Mouse (Mus musculus) stomach, embryonic 14.5 days (tissue): Measurements from ENCODE around the gene Olfr1383. TPM values are rescaled to one million over a fixed set of nuclear protein-coding genes. Genes with fewer than 3 reads are reported as not detected.
"Not testable (repeated sequence)": the region's sequence is repeated elsewhere in the genome, so short reads cannot be mapped to it uniquely, and the experiment has no call there.

Source experiments
- ATAC-seq: fragments of 200-750 bp; cut with Nextera tagmentation; 2 replicates; pipeline ENCODE4 v1.8.0; 2017; ENCODE audit warnings: low read depth, moderate TSS enrichment; ENCODE audit not compliant: insufficient number of reproducible peaks, insufficient read depth, low FRiP score
- H3K27ac ChIP-seq: fragments of 300-500 bp; sonication (generic); 2 replicates; pipeline ENCODE4 v1.5.1; 2014; ENCODE audit warnings: mild to moderate bottlenecking, low read length, moderate library complexity, mixed read lengths
- H3K27me3 ChIP-seq: fragments of 300-500 bp; sonication (generic); 2 replicates; pipeline ENCODE4 v1.6.1; 2014; ENCODE audit warnings: low read length, control low read depth, mixed read lengths; ENCODE audit not compliant: control insufficient read depth, insufficient read depth
- H3K36me3 ChIP-seq: fragments of 300-500 bp; sonication (generic); 2 replicates; pipeline ENCODE4 v1.6.1; 2014; ENCODE audit warnings: mild to moderate bottlenecking, control low read depth, low read length, moderate library complexity, mixed read lengths; ENCODE audit not compliant: control insufficient read depth, insufficient read depth
- H3K4me1 ChIP-seq: fragments of 300-500 bp; sonication (generic); 2 replicates; pipeline ENCODE4 v1.6.1; 2014; ENCODE audit warnings: low read length, control low read depth, mixed read lengths; ENCODE audit not compliant: control insufficient read depth, insufficient read depth
- H3K4me2 ChIP-seq: fragments of 300-500 bp; sonication (generic); replicated peaks from 2 replicates; pipeline ENCODE4 v1.6.1; 2014; ENCODE audit warnings: low read depth, low read length, control low read depth
- H3K4me3 ChIP-seq: fragments of 300-500 bp; sonication (generic); 2 replicates; pipeline ENCODE4 v1.5.1; 2014; ENCODE audit warnings: low read depth, low read length, control low read depth
- H3K9ac ChIP-seq: fragments of 300-500 bp; sonication (generic); replicated peaks from 2 replicates; pipeline ENCODE4 v1.6.1; 2014; ENCODE audit warnings: low read depth, mild to moderate bottlenecking, control low read depth, low read length, moderate library complexity, mixed read lengths
- H3K9me3 ChIP-seq: fragments of 300-500 bp; sonication (generic); 2 replicates; pipeline ENCODE4 v1.6.1; 2016; ENCODE audit warnings: low read depth, low read length, control low read depth; ENCODE audit not compliant: control insufficient read depth
- WGBS: fragments of 180-500 bp; shearing (Covaris S2); extraction: QIAGEN DNeasy Blood & Tissue Kit; methylation state at CpG from one replicate; pipeline ENCODE4 v1.1.7; 2014; 5-methylcytosine and 5-hydroxymethylcytosine counted together
- polyA plus RNA-seq: library from polyadenylated mRNA; unstranded; fragments of >200 nt; fragmentation: Nextera tagmentation; extraction: Ambion mirVana; gene quantifications from 2 replicates; pipeline ENCODE4 v1.2.1, GENCODE M21; 2014

Gene Olfr1383
- polyA plus RNA-seq, result not detected in 2 replicates

- no peak for ATAC-seq
- Histone ChIP-seq H3K27ac (no peak within 1 kb of the TSS), H3K4me1 (no peaks in the 10 kb centered on the region), H3K9ac (no peak within 1 kb of the TSS), H3K4me2 (no peak within 1 kb of the TSS), H3K4me3 (no peak within 1 kb of the TSS), H3K27me3 (no peaks in the 10 kb centered on the region), H3K36me3 (no peaks in the 10 kb centered on the region), H3K9me3 (no peaks in the 10 kb centered on the region)
Observed at GRCm38 (mm10) chr11:49519348-49519747, at the start of gene Olfr1383. Gene Olfr1383, plus strand, starts transcription at chr11:49519648.

DNA sequence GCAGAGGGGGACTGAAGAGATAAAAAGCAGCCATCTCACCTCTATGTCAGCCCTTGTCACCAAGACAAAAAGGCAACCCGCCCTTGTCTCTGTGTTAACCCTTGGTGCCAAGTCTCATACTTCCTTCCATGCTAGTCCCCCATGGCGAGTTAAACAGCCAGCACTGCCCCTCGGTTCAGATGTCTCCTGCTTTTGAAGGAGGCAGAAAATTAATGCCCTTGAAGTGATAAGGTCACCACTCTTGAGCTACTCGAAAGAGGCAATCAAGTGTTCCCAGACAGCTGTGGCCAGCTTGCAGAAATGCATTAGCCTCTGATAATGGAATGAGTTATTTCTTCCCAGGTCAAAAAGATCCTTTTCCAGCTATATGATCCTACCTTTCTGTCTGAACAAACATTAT lies 33.5 kb upstream of the Olfr1383 start:
- Histone ChIP-seq H3K27ac (no peak overlapping the region), H3K36me3 (no peaks in the 10 kb centered on the region), H3K9me3 (no peaks in the 10 kb centered on the region), H3K4me1 (no peaks in the 10 kb centered on the region), H3K4me2 (no peak overlapping the region), H3K27me3 (no peaks in the 10 kb centered on the region), H3K4me3 (no peak overlapping the region), H3K9ac (no peak overlapping the region)
- 26% methylated on average over 4 of the region's 4 CpGs for WGBS
- ATAC-seq, result no peak

DNA sequence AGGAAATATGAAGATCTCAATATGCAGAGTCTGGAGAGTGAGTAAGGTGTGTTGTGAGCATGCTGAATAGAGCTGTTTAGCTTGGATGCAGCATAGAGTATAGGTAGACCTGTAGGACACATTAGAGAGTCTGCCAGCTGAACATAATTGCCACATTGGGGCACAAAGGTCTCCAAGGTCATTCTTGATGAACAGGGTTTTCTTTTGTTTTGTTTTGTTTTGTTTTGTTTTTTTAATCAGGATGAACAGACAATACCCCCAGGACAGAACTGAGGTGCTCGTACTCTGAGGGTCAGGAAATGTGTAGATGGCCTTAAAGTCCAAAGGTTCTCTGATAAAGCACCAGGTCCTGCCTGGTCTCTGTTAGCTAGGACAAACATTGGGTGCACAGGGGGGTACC lies 30.7 kb upstream of the Olfr1383 start, which contains the start of gene Olfr1385:
TSS of gene Olfr1385 (plus strand) at position 301 of the 400 bp plus-strand sequence.
- WGBS, result 78% methylated on average over 1 of the region's 1 CpGs
- not testable (repeated sequence) for H3K9me3 ChIP-seq, ATAC-seq, H3K4me1 ChIP-seq, H3K27me3 ChIP-seq, H3K36me3 ChIP-seq, H3K27ac ChIP-seq, H3K4me2 ChIP-seq, H3K9ac ChIP-seq, H3K4me3 ChIP-seq

- Histone ChIP-seq H3K27ac (no peak overlapping the region), H3K4me1 (no peaks in the 10 kb centered on the region), H3K9ac (no peak overlapping the region), H3K4me3 (no peak overlapping the region), H3K9me3 (no peaks in the 10 kb centered on the region), H3K36me3 (no peaks in the 10 kb centered on the region), H3K4me2 (no peak overlapping the region), H3K27me3 (no peaks in the 10 kb centered on the region)
- ATAC-seq, result no peak
- 70% methylated on average over 5 of the region's 5 CpGs for WGBS
Observed at GRCm38 (mm10) chr11:49518086-49518485, 1.4 kb upstream of the Olfr1383 start.

DNA sequence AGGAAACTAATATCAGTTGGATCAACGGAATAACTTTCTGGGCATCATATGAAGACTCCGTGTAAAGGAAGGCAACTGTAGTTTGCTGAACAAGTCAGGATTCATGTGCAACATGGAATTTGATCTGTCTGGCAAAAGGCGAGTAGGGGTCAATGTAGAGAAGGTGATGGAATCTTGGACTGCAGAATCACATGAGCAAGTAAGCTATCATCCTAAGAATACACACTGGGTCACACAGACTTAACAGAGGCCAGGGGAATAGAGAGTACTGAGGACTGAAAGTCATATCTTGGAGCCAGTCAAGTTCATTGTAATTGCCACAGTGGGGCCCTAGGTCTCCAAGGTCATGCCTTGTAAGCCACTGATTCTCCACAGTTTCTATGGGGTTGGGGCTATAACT lies 8.5 kb downstream of the Olfr1383 start, which contains the start of gene Olfr1382:
TSS of gene Olfr1382 (plus strand) at position 301 of the 400 bp plus-strand sequence.
- Histone ChIP-seq H3K27ac (no peak within 1 kb of the TSS), H3K27me3 (no peaks in the 10 kb centered on the region), H3K4me3 (no peak within 1 kb of the TSS), H3K9me3 (no peaks in the 10 kb centered on the region), H3K36me3 (no peaks in the 10 kb centered on the region), H3K4me2 (no peak within 1 kb of the TSS), H3K9ac (no peak within 1 kb of the TSS), H3K4me1 (no peaks in the 10 kb centered on the region)
- 85% methylated on average over 3 of the region's 3 CpGs for WGBS
- ATAC-seq, result no peak

DNA sequence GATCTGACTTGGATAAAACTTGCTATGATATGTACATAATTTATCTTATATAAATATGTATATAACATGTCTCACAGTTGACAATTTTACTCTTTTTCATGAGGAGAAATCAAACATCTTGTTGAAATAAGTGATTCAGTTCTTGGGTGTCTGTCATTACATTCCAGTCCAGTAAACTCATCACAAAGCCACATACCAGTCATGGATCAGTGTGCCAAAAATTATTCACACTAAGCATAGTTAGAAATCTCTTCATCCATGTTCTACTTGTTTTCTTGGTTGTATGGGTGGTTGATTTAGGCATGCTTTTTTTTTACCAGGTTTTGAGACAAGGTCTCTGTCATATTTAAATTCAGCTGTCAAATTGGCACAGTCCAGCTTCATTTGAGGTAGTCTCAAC lies 13.3 kb downstream of the Olfr1383 start:
- Histone ChIP-seq H3K4me1 (no peaks in the 10 kb centered on the region), H3K36me3 (no peaks in the 10 kb centered on the region)

DNA sequence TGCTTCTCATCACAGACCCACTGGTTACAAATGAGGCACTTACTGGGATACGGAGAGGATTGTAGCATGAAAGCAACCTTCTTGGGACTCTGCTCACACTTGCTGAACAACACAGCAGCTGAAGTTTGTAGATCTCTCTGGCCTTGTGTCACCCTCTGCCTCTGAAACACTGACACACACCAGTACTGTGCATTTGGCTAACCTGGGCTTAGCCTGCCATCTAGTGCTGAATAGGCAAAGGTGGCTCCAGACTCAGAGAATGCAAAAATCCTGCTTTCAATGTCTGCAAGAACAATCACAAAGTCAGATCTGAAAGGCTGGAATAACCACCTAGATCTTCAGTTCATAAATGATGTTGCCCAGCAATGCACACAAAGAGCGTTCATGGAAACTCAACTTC lies 17.2 kb downstream of the Olfr1383 start:
- H3K9ac ChIP-seq, H3K9me3 ChIP-seq, H3K4me3 ChIP-seq, H3K36me3 ChIP-seq, H3K4me2 ChIP-seq, H3K4me1 ChIP-seq, H3K27me3 ChIP-seq, H3K27ac ChIP-seq, ATAC-seq: not testable (repeated sequence)
- 65% methylated on average over 2 of the region's 2 CpGs for WGBS

More for the DNA sequence above, 13.3 kb downstream of the Olfr1383 start:
- ATAC-seq, result no peak
- H3K4me2 ChIP-seq, result no peak overlapping the region
- H3K9ac ChIP-seq, result no peak overlapping the region
- no peaks in the 10 kb centered on the region for H3K27me3 ChIP-seq
- no peaks in the 10 kb centered on the region for H3K9me3 ChIP-seq
- no peak overlapping the region for H3K27ac ChIP-seq
- H3K4me3 ChIP-seq, result no peak overlapping the region

DNA sequence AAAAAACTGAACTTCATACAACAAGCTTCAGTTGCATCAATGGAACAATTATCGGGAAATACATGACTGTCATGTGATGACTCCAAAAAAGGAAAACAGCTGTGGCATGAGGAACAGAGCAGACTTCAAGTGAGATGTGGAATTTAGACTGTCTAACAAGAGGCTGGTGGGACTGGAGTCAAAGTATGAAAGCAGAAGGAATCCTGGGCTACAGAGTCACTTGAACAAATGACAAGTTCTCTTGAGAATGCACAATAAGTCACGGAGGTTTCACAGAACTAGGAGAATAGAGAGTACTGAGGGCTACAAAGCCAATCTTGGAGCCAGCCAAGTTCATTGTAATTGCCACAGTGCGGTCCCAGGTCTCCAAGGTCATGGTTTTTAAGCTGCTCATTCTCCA lies 23.7 kb downstream of the Olfr1383 start, which contains the start of gene Olfr1381:
TSS of gene Olfr1381 (plus strand) at position 301 of the 400 bp plus-strand sequence.
- H3K27me3 ChIP-seq, H3K4me2 ChIP-seq, ATAC-seq, H3K36me3 ChIP-seq, H3K9ac ChIP-seq, H3K27ac ChIP-seq, H3K4me3 ChIP-seq, H3K4me1 ChIP-seq, H3K9me3 ChIP-seq: not testable (repeated sequence)
- WGBS, result 67% methylated on average over 3 of the region's 3 CpGs

DNA sequence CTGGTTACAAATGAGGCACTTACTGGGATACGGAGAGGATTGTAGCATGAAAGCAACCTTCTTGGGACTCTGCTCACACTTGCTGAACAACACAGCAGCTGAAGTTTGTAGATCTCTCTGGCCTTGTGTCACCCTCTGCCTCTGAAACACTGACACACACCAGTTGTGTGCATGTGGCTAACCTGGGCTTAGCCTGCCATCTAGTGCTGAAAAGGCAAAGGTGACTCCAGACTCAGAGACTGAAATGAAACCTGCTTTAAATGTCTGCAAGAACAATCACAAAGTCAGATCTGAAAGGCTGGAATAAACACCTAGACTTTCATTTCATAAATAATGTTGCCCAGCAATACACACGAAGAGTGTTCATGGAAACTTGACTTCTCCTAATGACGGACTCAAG lies 34.6 kb downstream of the Olfr1383 start:
- H3K27me3 ChIP-seq, H3K4me3 ChIP-seq, H3K9ac ChIP-seq, H3K9me3 ChIP-seq, H3K4me1 ChIP-seq, H3K36me3 ChIP-seq, H3K4me2 ChIP-seq, H3K27ac ChIP-seq, ATAC-seq: not testable (repeated sequence)
- WGBS, result 66% methylated on average over 3 of the region's 3 CpGs
